Mouse (Mus musculus) liver, embryonic 16.5 days (tissue): ENCODE measurements around the gene Zcchc3. TPM values are rescaled to one million over a fixed set of nuclear protein-coding genes. Genes with fewer than 3 reads are reported as not detected.

Experiments used
- ATAC-seq: fragments of 200-750 bp; cut with Nextera tagmentation; 2 replicates; pipeline ENCODE4 v1.8.0; 2017; ENCODE audit warnings: low read depth, mild to moderate bottlenecking, moderate number of reproducible peaks, moderate library complexity
- H3K27ac ChIP-seq: fragments of 300-500 bp; sonication (generic); 2 replicates; pipeline ENCODE4 v1.5.1; 2014; ENCODE audit warnings: mild to moderate bottlenecking, low read length
- H3K27me3 ChIP-seq: fragments of 300-500 bp; sonication (generic); 2 replicates; pipeline ENCODE4 v1.6.1; 2014; ENCODE audit warnings: low read depth, low read length, mixed read lengths; ENCODE audit not compliant: control insufficient read depth, insufficient read depth
- H3K36me3 ChIP-seq: fragments of 300-500 bp; sonication (generic); 2 replicates; pipeline ENCODE4 v1.6.1; 2014; ENCODE audit warnings: mild to moderate bottlenecking; ENCODE audit not compliant: control insufficient read depth, insufficient read depth
- H3K4me1 ChIP-seq: fragments of 300-500 bp; sonication (generic); 2 replicates; pipeline ENCODE4 v1.6.1; 2014; ENCODE audit warnings: low read depth, low read length, mixed read lengths; ENCODE audit not compliant: control insufficient read depth
- H3K4me2 ChIP-seq: fragments of 300-500 bp; sonication (generic); 2 replicates; pipeline ENCODE4 v1.6.1; 2014; ENCODE audit warnings: low read depth, low read length, mixed read lengths
- H3K4me3 ChIP-seq: fragments of 300-500 bp; sonication (generic); 2 replicates; pipeline ENCODE4 v1.5.1; 2014; ENCODE audit warnings: low read depth, mild to moderate bottlenecking, low read length
- H3K9ac ChIP-seq: fragments of 300-500 bp; sonication (generic); 2 replicates; pipeline ENCODE4 v1.6.1; 2014; ENCODE audit warnings: low read depth, low read length
- H3K9me3 ChIP-seq: fragments of 300-500 bp; sonication (generic); replicated peaks from 2 replicates; pipeline ENCODE4 v1.6.1; 2016; ENCODE audit warnings: low read length; ENCODE audit not compliant: control insufficient read depth
- WGBS: fragments of 180-500 bp; shearing (Covaris S2); extraction: QIAGEN DNeasy Blood & Tissue Kit; methylation state at CpG from one replicate; pipeline ENCODE4 v1.1.7; 2014; ENCODE audit not compliant: insufficient replicate concordance; 5-methylcytosine and 5-hydroxymethylcytosine counted together
- polyA plus RNA-seq: library from polyadenylated mRNA; unstranded; fragments of >200 nt; fragmentation: Nextera tagmentation; extraction: Ambion mirVana; gene quantifications from 2 replicates; pipeline ENCODE4 v1.2.1, GENCODE M21; 2015

The Zcchc3 gene
- polyA plus RNA-seq, 1 experiment from 2014 or later = 6.7 TPM

DNA sequence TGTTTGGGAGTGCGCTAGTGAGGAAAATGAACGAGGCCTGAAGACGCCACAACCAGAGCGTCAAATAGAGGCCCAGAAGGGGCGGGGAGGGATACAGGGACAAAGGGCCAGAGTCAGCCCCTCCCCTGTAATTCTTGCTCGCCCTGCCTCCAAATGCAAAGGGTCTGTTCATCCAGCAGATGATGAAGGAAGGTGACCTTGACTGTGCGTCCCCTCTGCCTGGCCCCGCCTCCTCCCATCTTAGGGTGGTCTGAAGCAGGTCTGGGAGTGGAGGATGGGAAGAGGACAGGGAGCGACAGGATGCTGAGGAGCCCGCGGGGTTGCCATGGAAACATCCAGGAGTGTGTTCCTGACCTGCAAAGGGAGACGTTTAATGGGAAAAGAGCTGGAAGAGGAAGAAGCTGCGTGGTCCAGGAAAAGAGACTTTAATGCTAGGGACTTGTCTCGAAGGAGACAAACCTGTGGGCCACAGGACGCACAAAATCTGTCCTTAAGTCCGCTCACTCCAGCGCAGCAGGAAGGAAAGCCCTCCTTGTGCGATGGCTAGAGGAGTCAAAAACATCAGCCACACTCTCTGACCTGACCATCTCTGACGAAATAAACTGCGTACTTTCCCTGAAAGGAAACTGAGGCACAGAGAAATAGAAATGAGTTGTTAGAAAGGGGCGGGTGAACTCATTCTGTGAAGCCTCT, 39.0 kb downstream of the Zcchc3 start:
- Histone ChIP-seq H3K27ac (no peak overlapping the region), H3K36me3 (no peaks in the 10 kb centered on the region), H3K27me3 (peaks cover 31% of the 10 kb centered on the region), H3K4me2 (no peak overlapping the region), H3K9me3 (no peaks in the 10 kb centered on the region), H3K4me3 (no peak overlapping the region), H3K9ac (no peak overlapping the region), H3K4me1 (peaks cover 3% of the 10 kb centered on the region; the same call in 1 of the 2 replicates)
- ATAC-seq = no peak
- 9% methylated on average over 21 of the region's 21 CpGs for WGBS

DNA sequence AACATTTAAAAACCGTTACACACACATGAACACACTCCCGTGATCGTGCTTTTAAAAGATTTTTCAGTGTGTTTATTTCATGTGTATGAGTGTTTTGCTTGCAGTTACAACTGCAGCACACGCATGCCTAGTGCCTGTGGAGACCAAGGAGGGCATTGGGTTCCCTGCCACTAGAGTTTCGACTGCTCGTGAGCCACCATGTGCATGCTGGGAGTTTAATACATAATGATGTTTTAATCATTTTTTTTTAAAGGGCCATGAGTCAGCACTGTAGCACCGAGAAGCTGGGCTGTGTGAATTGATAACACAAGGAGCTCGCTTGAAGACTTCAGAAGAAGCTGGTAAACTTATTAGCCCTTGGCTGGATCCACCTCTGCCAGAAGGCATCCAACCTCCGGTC, 41.3 kb downstream of the Zcchc3 start:
- H3K4me2 ChIP-seq = no peak overlapping the region
- H3K27ac ChIP-seq = no peak overlapping the region
- peaks cover 3% of the 10 kb centered on the region; the same call in 1 of the 2 replicates for H3K4me1 ChIP-seq
- H3K27me3 ChIP-seq = peaks cover 31% of the 10 kb centered on the region
- no peaks in the 10 kb centered on the region for H3K9me3 ChIP-seq
- H3K9ac ChIP-seq = no peak overlapping the region
- WGBS = 51% methylated on average over 9 of the region's 9 CpGs
- ATAC-seq = no peak
- no peak overlapping the region for H3K4me3 ChIP-seq
- H3K36me3 ChIP-seq = no peaks in the 10 kb centered on the region

DNA sequence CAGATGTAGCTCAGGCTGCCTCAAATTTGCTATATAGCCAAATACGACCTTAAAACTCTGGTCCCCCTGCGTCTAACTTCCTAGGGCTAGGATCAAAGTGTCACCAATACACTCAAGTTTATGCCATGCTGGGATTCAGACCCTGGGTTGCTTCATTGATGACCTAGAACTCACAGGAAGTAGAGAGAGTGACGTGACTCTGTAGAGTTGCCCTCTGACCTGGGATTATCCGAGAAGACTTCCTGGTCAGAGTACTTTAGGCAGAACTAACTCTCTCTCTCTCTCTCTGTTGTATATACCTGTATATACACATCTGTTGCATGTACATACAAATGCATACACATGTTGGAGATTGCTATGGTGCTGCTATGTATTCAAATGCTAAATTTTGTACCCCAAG, 42.2 kb downstream of the Zcchc3 start:
- peaks cover 31% of the 10 kb centered on the region for H3K27me3 ChIP-seq
- peaks cover 3% of the 10 kb centered on the region; the same call in 1 of the 2 replicates for H3K4me1 ChIP-seq
- H3K4me3 ChIP-seq = no peak overlapping the region
- H3K4me2 ChIP-seq = no peak overlapping the region
- H3K27ac ChIP-seq = no peak overlapping the region
- ATAC-seq = no peak
- no peaks in the 10 kb centered on the region for H3K36me3 ChIP-seq
- no peaks in the 10 kb centered on the region for H3K9me3 ChIP-seq
- 44% methylated on average over 4 of the region's 4 CpGs for WGBS
- H3K9ac ChIP-seq = no peak overlapping the region

DNA sequence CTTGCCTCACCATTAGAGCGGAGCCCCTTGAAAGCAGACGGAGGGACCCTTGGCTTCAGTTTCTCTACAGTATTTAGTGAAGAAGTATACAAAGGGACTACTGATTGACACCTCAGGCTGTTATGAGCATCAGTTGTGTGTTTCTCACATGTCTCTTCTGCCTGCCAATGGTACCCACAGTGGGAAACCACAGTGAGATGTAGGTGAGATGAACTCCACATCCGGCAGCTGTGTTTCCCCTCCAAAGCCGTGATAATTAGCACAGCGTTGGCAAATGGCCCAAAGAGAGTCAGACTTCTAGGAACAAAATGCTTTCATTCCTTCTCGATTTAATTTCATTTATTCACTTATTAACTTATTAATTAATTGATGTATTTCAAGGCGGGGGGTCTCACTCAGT, 42.7 kb downstream of the Zcchc3 start:
- Histone ChIP-seq H3K9ac (no peak overlapping the region), H3K4me3 (no peak overlapping the region), H3K9me3 (no peaks in the 10 kb centered on the region), H3K27ac (no peak overlapping the region), H3K27me3 (peaks cover 31% of the 10 kb centered on the region), H3K4me2 (no peak overlapping the region), H3K4me1 (peaks cover 3% of the 10 kb centered on the region; the same call in 1 of the 2 replicates), H3K36me3 (no peaks in the 10 kb centered on the region)
- ATAC-seq = no peak
- WGBS = 66% methylated on average over 7 of the region's 7 CpGs

DNA sequence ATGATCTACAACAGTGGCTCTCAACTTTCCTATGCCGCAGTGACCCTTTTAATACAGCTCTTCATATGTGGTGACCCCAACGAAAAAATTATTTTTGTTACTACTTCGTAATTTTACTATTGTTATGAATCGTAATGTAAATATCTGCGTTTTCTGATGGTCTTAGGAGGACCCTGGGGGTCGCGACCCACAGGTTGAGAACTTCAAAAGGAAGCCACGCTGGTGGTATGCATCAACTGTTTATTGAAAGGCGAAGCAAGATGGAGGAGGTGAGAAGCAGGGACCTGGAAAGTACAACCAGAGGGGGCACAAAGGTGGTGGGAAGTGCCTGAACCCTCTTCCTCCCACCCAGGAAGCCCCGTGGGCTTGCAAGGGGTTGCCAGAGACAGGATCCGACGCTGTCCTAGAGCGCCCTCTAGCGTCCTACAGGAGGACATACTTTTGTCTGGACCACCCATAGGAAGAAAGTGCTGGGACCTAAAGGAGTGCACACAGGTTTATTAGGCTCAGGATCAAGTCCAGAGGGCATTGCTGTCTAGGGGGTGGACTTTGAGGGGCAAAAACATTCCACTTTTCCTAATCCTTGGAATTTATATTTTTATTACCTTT, 46.2 kb downstream of the Zcchc3 start:
- H3K9ac ChIP-seq = no peak overlapping the region
- no peaks in the 10 kb centered on the region for H3K9me3 ChIP-seq
- H3K27me3 ChIP-seq = no peaks in the 10 kb centered on the region
- ATAC-seq = no peak
- no peaks in the 10 kb centered on the region for H3K36me3 ChIP-seq
- peaks cover 3% of the 10 kb centered on the region for H3K4me1 ChIP-seq
- no peak overlapping the region for H3K4me2 ChIP-seq
- H3K27ac ChIP-seq = no peak overlapping the region
- 24% methylated on average over 14 of the region's 14 CpGs for WGBS
- no peak overlapping the region for H3K4me3 ChIP-seq

DNA sequence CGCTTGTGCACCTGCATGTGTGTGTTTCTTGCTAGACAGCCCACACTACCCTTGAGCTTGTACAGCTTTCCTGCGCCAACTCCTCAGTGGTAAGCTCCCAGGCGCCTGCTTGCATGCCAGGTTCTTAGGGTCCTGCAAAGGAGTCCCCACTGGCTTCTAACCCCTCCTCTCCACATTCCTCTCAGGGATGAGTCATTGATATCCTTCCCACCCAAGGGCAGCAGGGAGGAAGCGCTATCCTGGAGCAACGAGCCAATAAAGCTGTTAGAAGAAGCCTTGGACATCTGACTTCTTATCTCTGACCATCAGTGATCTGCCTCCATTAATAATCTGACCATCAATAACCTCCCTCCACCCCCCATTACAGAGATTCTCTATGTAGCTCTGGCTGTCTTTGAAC, 46.9 kb downstream of the Zcchc3 start:
- no peak overlapping the region for H3K4me3 ChIP-seq
- H3K36me3 ChIP-seq = no peaks in the 10 kb centered on the region
- ATAC-seq = no peak
- peaks cover 5% of the 10 kb centered on the region for H3K4me1 ChIP-seq
- no peaks in the 10 kb centered on the region for H3K9me3 ChIP-seq
- H3K27ac ChIP-seq = no peak overlapping the region
- H3K27me3 ChIP-seq = no peaks in the 10 kb centered on the region
- WGBS = 58% methylated on average over 5 of the region's 5 CpGs
- H3K9ac ChIP-seq = no peak overlapping the region
- no peak overlapping the region for H3K4me2 ChIP-seq

DNA sequence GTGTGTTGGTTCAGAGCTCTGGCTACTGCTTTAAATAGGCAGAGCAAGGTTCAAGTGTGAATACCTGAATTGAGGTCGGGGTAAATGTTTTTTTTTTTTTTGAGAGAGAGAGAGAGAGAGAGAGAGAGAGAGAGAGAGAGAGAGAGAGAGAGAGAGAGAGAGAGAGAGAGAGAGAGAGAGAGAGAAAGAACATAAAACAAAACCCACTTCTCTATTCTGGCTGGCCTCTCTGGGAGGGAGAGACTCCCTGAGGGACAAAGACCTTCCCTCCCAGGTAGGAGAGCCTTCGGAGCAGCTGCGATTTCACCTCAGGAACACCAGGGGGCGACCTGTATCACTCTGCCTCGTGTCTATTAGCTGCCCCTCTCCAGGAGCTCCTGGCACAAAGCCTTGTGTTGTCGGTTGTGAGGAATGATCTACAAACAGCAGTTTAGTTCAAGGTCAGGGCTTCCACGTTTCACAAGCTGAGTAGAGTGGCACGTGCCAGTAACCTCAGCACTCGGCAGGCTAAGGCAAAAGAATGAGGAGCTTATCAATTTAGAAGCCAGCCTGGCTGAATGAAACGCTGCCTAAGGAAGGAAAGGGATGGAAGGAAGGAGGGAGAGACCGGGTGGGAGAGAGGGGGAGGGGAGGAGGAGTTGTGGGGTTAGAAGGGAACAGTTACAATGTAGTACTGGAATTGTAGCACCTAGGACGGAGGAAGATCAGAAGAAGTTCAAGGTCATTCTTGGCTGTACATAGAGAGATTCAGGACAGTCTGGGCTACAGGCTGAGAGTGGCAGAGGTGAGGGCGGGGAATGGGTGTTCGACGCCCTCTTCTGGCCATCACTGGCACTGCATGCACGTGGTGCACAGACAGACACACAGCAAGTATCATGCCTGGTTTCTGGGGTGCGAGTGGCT, 51.3 kb downstream of the Zcchc3 start:
- peak overlapping the region; percentile 32 for H3K4me2 ChIP-seq
- H3K4me3 ChIP-seq = 0 out of 2 replicates have a peak overlapping the region, but pooled peaks have one; percentile 10
- no peak overlapping the region for H3K9ac ChIP-seq
- 8% methylated on average over 17 of the region's 17 CpGs for WGBS
- no peaks in the 10 kb centered on the region for H3K36me3 ChIP-seq
- H3K27ac ChIP-seq = no peak overlapping the region
- peaks cover 9% of the 10 kb centered on the region for H3K4me1 ChIP-seq
- peak; percentile 72 for ATAC-seq
- H3K27me3 ChIP-seq = no peaks in the 10 kb centered on the region
- H3K9me3 ChIP-seq = 0 out of 2 replicates have a peak, but pooled peaks cover 2% of the 10 kb centered on the region
